Mouse (Mus musculus): Measurements from ENCODE around the gene Nnmt.

GRCm38 (mm10) chr9:48604939-48605598 is at the start of gene Nnmt:
- TF ChIP-seq CTCF (IDR thresholded peaks at IDR 0.05; ENCODE audit: insufficient read depth, low read depth, low read length) (no peak), POLR2A (IDR thresholded peaks at IDR 0.05; ENCODE audit: insufficient read depth, low read depth, low read length) (no peak)

All from olfactory bulb, adult 2 months (tissue).